14 mouse cellular contexts compared by ENCODE assay signal in the genomic region with DNA sequence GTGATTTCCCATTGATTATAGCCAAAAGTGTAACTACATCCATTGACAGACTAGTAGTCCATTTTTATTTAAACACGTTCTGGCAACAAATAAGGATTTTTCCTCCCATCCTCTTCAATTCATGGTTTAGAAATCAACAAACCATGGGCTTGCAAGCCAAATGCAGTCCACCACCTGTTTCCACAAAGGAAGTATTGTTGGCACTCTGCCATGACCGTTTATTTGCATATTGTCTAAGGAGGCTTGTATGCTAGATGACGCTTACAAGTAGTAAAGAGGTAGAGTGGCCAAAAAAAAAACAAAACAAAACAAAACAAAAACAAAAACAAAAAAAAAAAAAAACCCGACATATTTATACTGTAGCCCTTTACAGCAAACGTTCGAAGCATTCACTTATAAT. TPM values are rescaled to one million over a fixed set of nuclear protein-coding genes. Genes with fewer than 3 reads are reported as not detected.
DNase-seq lines count a peak whose midpoint lies in the region; ATAC-seq and TF ChIP-seq lines count a peak whose summit lies in the region.
"Had no signal": no experiment of that assay in that cellular context is flagged by ENCODE, and none has a peak within 500 bp of the region (broad histone marks: within the 10 kb centered on the region; RNA-seq: fewer than 3 reads in every experiment).

No protein-coding gene starts in this region.

- DNase-seq in cerebellum, postnatal 10 days = peak; percentile 43 to 49
- DNase-seq in cerebellum, adult 2 months = no peak
- DNase-seq in hindbrain, embryonic 14.5 days (ENCODE audit: low spot score) = peak; percentile 62
- DNase-seq in midbrain, embryonic 14.5 days = peak; percentile 75
- no peak for DNase-seq in midbrain, embryonic 10.5 days (ENCODE audit: low spot score)
- no peak for DNase-seq in gastrocnemius, postnatal 25 days
- DNase-seq: adrenal gland, postnatal 36 days; cerebellum, adult 9-11 months; thymus, postnatal 14 days had no signal

- ATAC-seq in hindbrain, embryonic 14.5 days (ENCODE audit: low FRiP score) = no peak
- ATAC-seq in hindbrain, embryonic 16.5 days = no peak
- ATAC-seq in midbrain, embryonic 14.5 days (ENCODE audit: low FRiP score, low TSS enrichment) = no peak
- ATAC-seq in neutrophil, adult 5-6 weeks (ENCODE audit: extremely low read depth, insufficient number of reproducible peaks, low FRiP score, poor library complexity, severe bottlenecking) = peak; percentile 58; the same call in 1 of the 2 replicates
- ATAC-seq: midbrain, embryonic 16.5 days had no signal

- no peak overlapping the region for H3K9ac ChIP-seq in hindbrain, embryonic 14.5 days
- no peak overlapping the region for H3K9ac ChIP-seq in hindbrain, embryonic 16.5 days (ENCODE audit: low read depth, low read length)
- no peak overlapping the region for H3K9ac ChIP-seq in midbrain, embryonic 14.5 days (replicated peaks; ENCODE audit: low read length)

- 35% methylated on average over 6 of the region's 6 CpGs for WGBS in cerebellum, adult 2 months
- 45% methylated on average over 6 of the region's 6 CpGs for WGBS in hindbrain, embryonic 14.5 days
- 50% methylated on average over 6 of the region's 6 CpGs for WGBS in hindbrain, embryonic 16.5 days
- 55% methylated on average over 6 of the region's 6 CpGs for WGBS in midbrain, embryonic 14.5 days
- WGBS in midbrain, embryonic 10.5 days = 80% methylated on average over 6 of the region's 6 CpGs

- H3K4me3 ChIP-seq in cerebellum, adult 2 months (replicated peaks; ENCODE audit: insufficient read depth, low read depth, low read length) = no peak overlapping the region
- H3K4me3 ChIP-seq in hindbrain, embryonic 14.5 days (replicated peaks; ENCODE audit: low read length) = no peak overlapping the region
- no peak overlapping the region for H3K4me3 ChIP-seq in hindbrain, embryonic 16.5 days (ENCODE audit: low read length)
- no peak overlapping the region for H3K4me3 ChIP-seq in midbrain, embryonic 14.5 days (replicated peaks; ENCODE audit: low read depth, low read length)
- no peak overlapping the region for H3K4me3 ChIP-seq in midbrain, embryonic 10.5 days

- no peaks in the 10 kb centered on the region for H3K27me3 ChIP-seq in cerebellum, adult 2 months (ENCODE audit: control insufficient read depth, insufficient read depth, low read length)
- no peaks in the 10 kb centered on the region for H3K27me3 ChIP-seq in hindbrain, embryonic 14.5 days (ENCODE audit: control insufficient read depth, insufficient read depth, low read length)
- H3K27me3 ChIP-seq in hindbrain, embryonic 16.5 days (replicated peaks; ENCODE audit: control insufficient read depth, insufficient read depth, low read length) = no peaks in the 10 kb centered on the region
- no peaks in the 10 kb centered on the region for H3K27me3 ChIP-seq in midbrain, embryonic 14.5 days (ENCODE audit: control insufficient read depth, insufficient read depth, low read length)
- H3K27me3 ChIP-seq in midbrain, embryonic 10.5 days (ENCODE audit: low read depth, poor library complexity, severe bottlenecking) = no peaks in the 10 kb centered on the region

- no peaks in the 10 kb centered on the region for H3K36me3 ChIP-seq in hindbrain, embryonic 14.5 days (replicated peaks; ENCODE audit: control insufficient read depth, insufficient read depth)
- H3K36me3 ChIP-seq in hindbrain, embryonic 16.5 days (ENCODE audit: control insufficient read depth, insufficient read depth, low read length) = no peaks in the 10 kb centered on the region
- H3K36me3 ChIP-seq in midbrain, embryonic 14.5 days (ENCODE audit: control insufficient read depth, insufficient read depth, low read length) = no peaks in the 10 kb centered on the region
- no peaks in the 10 kb centered on the region for H3K36me3 ChIP-seq in midbrain, embryonic 10.5 days

- TF ChIP-seq CTCF in cerebellum, adult 2 months (IDR thresholded peaks at IDR 0.05; ENCODE audit: borderline replicate concordance, insufficient read depth, low read depth, low read length) = no peak

- H3K27ac ChIP-seq in cerebellum, adult 2 months (ENCODE audit: insufficient read depth, low read length) = no peak overlapping the region
- H3K27ac ChIP-seq in hindbrain, embryonic 14.5 days = no peak overlapping the region
- no peak overlapping the region for H3K27ac ChIP-seq in hindbrain, embryonic 16.5 days (ENCODE audit: low read depth, low read length)
- H3K27ac ChIP-seq in midbrain, embryonic 14.5 days (replicated peaks; ENCODE audit: low read depth, low read length) = no peak overlapping the region
- H3K27ac ChIP-seq in midbrain, embryonic 10.5 days (replicated peaks) = no peak overlapping the region

- H3K9me3 ChIP-seq in hindbrain, embryonic 14.5 days (ENCODE audit: control insufficient read depth, low read length) = no peaks in the 10 kb centered on the region
- no peaks in the 10 kb centered on the region for H3K9me3 ChIP-seq in hindbrain, embryonic 16.5 days (ENCODE audit: control insufficient read depth, low read length)
- no peaks in the 10 kb centered on the region for H3K9me3 ChIP-seq in midbrain, embryonic 14.5 days (ENCODE audit: control insufficient read depth, low read length)
- no peaks in the 10 kb centered on the region for H3K9me3 ChIP-seq in midbrain, embryonic 10.5 days (replicated peaks)

- H3K4me2 ChIP-seq in hindbrain, embryonic 14.5 days (replicated peaks) = no peak overlapping the region
- H3K4me2 ChIP-seq in hindbrain, embryonic 16.5 days (ENCODE audit: low read length) = no peak overlapping the region
- H3K4me2 ChIP-seq in midbrain, embryonic 14.5 days (ENCODE audit: low read length) = no peak overlapping the region

- no peaks in the 10 kb centered on the region for H3K4me1 ChIP-seq in cerebellum, adult 2 months (ENCODE audit: control insufficient read depth, insufficient read depth, low read length)
- no peaks in the 10 kb centered on the region for H3K4me1 ChIP-seq in hindbrain, embryonic 14.5 days (replicated peaks; ENCODE audit: control insufficient read depth, insufficient read depth, low read length)
- H3K4me1 ChIP-seq in hindbrain, embryonic 16.5 days (ENCODE audit: control insufficient read depth, insufficient read depth, low read depth, low read length) = no peaks in the 10 kb centered on the region
- no peaks in the 10 kb centered on the region for H3K4me1 ChIP-seq in midbrain, embryonic 14.5 days (ENCODE audit: control insufficient read depth, insufficient read depth, low read length)
- peaks cover 10% of the 10 kb centered on the region for H3K4me1 ChIP-seq in midbrain, embryonic 10.5 days

- no peak for TF ChIP-seq POLR2A in cerebellum, adult 2 months (IDR thresholded peaks at IDR 0.05; ENCODE audit: borderline replicate concordance, insufficient read depth, low read length)

RNA-seq across cellular contexts. Expression of a gene that starts 3.3 kb away (rescaled TPM):
- 3.8 and 4.9 TPM in 2 replicates for polyA plus RNA-seq in cerebellum, adult 2 months (2012; rRNA removed)
- 12.4 and 13.1 TPM in 2 replicates for polyA plus RNA-seq in hindbrain, embryonic 14.5 days (2014; fragmentation: Nextera tagmentation; extraction: Ambion mirVana)
- 10.3 and 10.7 TPM in 2 replicates for polyA plus RNA-seq in hindbrain, embryonic 16.5 days (2015; fragmentation: Nextera tagmentation; extraction: Ambion mirVana)
- 12.6 and 13.2 TPM in 2 replicates for polyA plus RNA-seq in midbrain, embryonic 14.5 days (2014; fragmentation: Nextera tagmentation; extraction: Ambion mirVana)
- polyA plus RNA-seq in midbrain, embryonic 10.5 days (2016; fragmentation: Nextera tagmentation; extraction: Ambion mirVana) = 9.7 and 11.6 TPM in 2 replicates
- total RNA-seq in neutrophil, adult 5-6 weeks (2017) = 8.5 and 8.6 TPM in 2 replicates
- 1 to 10 TPM; 1.6 to 2.4 TPM for total RNA-seq in gastrocnemius, postnatal 25 days (2021)

RNA-seq across cellular contexts. Expression of a gene that starts 7.6 kb away (rescaled TPM):
- polyA plus RNA-seq in cerebellum, adult 2 months (2012; rRNA removed) = 0.22 and 0.44 TPM in 2 replicates
- not detected in 2 replicates for polyA plus RNA-seq in hindbrain, embryonic 14.5 days (2014; fragmentation: Nextera tagmentation; extraction: Ambion mirVana)
- not detected in 2 replicates for polyA plus RNA-seq in hindbrain, embryonic 16.5 days (2015; fragmentation: Nextera tagmentation; extraction: Ambion mirVana)
- not detected in 2 replicates for polyA plus RNA-seq in midbrain, embryonic 14.5 days (2014; fragmentation: Nextera tagmentation; extraction: Ambion mirVana)
- polyA plus RNA-seq in midbrain, embryonic 10.5 days (2016; fragmentation: Nextera tagmentation; extraction: Ambion mirVana) = not detected in 2 replicates
- total RNA-seq in neutrophil, adult 5-6 weeks (2017) = 0.35 and 0.74 TPM in 2 replicates
- under 1 TPM; 0.08 TPM for total RNA-seq in gastrocnemius, postnatal 25 days (2021)
- polyA plus RNA-seq: kidney, embryonic 16.5 days; liver, embryonic 16.5 days; midbrain, embryonic 16.5 days had no signal

Comparison
In these comparisons a context has a peak if more than half of its experiments do, and no peak if none do; other contexts are left out.
1. DNase-seq: peak in cerebellum, postnatal 10 days (2 of 2), hindbrain, embryonic 14.5 days (single experiment) and midbrain, embryonic 14.5 days (single experiment); none in cerebellum, adult 2 months (0 of 2), midbrain, embryonic 10.5 days (single experiment) and gastrocnemius, postnatal 25 days (single experiment).